Mouse (Mus musculus): ENCODE results near the gene St6galnac4.
A peak's percentile ranks its signal among the peaks of the same experiment; 100 is the strongest.

Gene St6galnac4

GRCm38 (mm10) chr2:32586871-32587351, at the start of gene St6galnac4:
Gene St6galnac4 (plus strand): TSS chr2:32587095.
- DNase-seq: peak; percentile 83

- peak; percentile 71 for DNase-seq
Measured at GRCm38 (mm10) chr2:32537360-32537905, 49.5 kb upstream of the St6galnac4 start.

- peak; percentile 49 for DNase-seq
Measured at GRCm38 (mm10) chr2:32537941-32538340, 49.0 kb upstream of the St6galnac4 start.

- DNase-seq: peak; percentile 44
Measured at GRCm38 (mm10) chr2:32538461-32538860, 48.4 kb upstream of the St6galnac4 start.

GRCm38 (mm10) chr2:32539452-32539981, 47.4 kb upstream of the St6galnac4 start:
- DNase-seq: no peak

- DNase-seq: no peak
Measured at GRCm38 (mm10) chr2:32541333-32541908, 45.5 kb upstream of the St6galnac4 start.

GRCm38 (mm10) chr2:32541986-32542573, 44.8 kb upstream of the St6galnac4 start:
- no peak for DNase-seq

GRCm38 (mm10) chr2:32543031-32543449, 43.9 kb upstream of the St6galnac4 start:
- no peak for DNase-seq

- no peak for DNase-seq
Measured at GRCm38 (mm10) chr2:32546951-32547350, 39.9 kb upstream of the St6galnac4 start.

GRCm38 (mm10) chr2:32547380-32547779, 39.5 kb upstream of the St6galnac4 start:
- no peak for DNase-seq

GRCm38 (mm10) chr2:32547964-32548739, 38.7 kb upstream of the St6galnac4 start:
- DNase-seq: no peak

GRCm38 (mm10) chr2:32549171-32549570, 37.7 kb upstream of the St6galnac4 start:
- no peak for DNase-seq

GRCm38 (mm10) chr2:32549764-32550163, 37.1 kb upstream of the St6galnac4 start:
- DNase-seq: no peak

- no peak for DNase-seq
Measured at GRCm38 (mm10) chr2:32551236-32551635, 35.7 kb upstream of the St6galnac4 start.

GRCm38 (mm10) chr2:32553592-32554148, 33.2 kb upstream of the St6galnac4 start:
- DNase-seq: no peak

- DNase-seq: no peak
Measured at GRCm38 (mm10) chr2:32555484-32555883, 31.4 kb upstream of the St6galnac4 start.

- no peak for DNase-seq
Measured at GRCm38 (mm10) chr2:32556019-32556418, 30.9 kb upstream of the St6galnac4 start.

GRCm38 (mm10) chr2:32559570-32559969, 27.3 kb upstream of the St6galnac4 start:
- DNase-seq: no peak

GRCm38 (mm10) chr2:32566536-32567063, 20.3 kb upstream of the St6galnac4 start:
- DNase-seq: peak; percentile 79

- no peak for DNase-seq
Measured at GRCm38 (mm10) chr2:32568149-32568548, 18.7 kb upstream of the St6galnac4 start.

GRCm38 (mm10) chr2:32568941-32569340, 18.0 kb upstream of the St6galnac4 start:
- DNase-seq: no peak

- peak; percentile 94 for DNase-seq
Measured at GRCm38 (mm10) chr2:32570698-32571494, 16.0 kb upstream of the St6galnac4 start, which contains the start of gene Dpm2. Gene Dpm2 (plus strand): TSS chr2:32570858.
